Mouse (Mus musculus) ES-E14 (cell line): ENCODE measurements around the gene Als2.

ENCODE experiments used
- MAFK ChIP-seq: IDR thresholded peaks from 2 replicates; pipeline ENCODE4 v1.6.1; 2014; ENCODE audit warnings: mild to moderate bottlenecking, low read depth, low read length, inconsistent platforms; ENCODE audit not compliant: insufficient read depth
- ZC3H11A ChIP-seq: IDR thresholded peaks from 2 replicates; pipeline ENCODE4 v1.6.1; 2012; ENCODE audit warnings: low read depth, mild to moderate bottlenecking, inconsistent platforms, low read length, borderline replicate concordance
- ZNF384 ChIP-seq: IDR thresholded peaks from 2 replicates; pipeline ENCODE4 v1.6.1; 2012; ENCODE audit warnings: low read depth, low read length, inconsistent platforms

DNA sequence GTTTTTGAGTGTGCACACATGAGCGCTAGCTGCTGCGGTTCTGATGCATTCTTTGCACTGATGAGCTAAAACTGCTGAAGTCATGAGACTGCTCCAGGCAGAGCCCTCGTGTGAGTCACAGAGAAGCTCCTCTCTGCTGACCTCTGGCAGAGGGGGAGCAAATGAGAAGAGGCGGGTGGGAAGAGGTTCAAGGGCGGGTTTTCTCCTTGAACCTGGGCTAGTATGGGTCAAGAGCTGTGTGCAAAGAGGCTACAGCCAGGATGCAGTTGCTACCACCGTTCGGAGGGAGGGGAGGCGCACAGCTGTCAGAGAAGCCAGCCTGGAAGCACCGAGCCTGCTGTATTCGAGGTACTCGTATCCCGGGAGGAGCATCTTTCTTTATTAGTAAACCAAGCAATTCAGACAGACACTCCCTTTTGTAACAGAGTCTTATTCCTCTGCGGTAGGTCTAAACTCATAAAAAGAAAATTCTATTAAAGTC is 19.8 kb upstream of the Als2 start, which contains the start of gene Cdk15:
- TF ChIP-seq ZC3H11A (no peak), MAFK (no peak), ZNF384 (no peak)
